In genomic region chr4:127419786-127420120, GRCm38 (mm10) we compare ENCODE assay signal across 8 mouse cellular contexts.
A peak's percentile ranks its signal among the peaks of the same experiment; 100 is the strongest.
DNase-seq lines count a peak whose midpoint lies in the region; ATAC-seq lines count a peak whose summit lies in the region.
"Had no signal": no experiment of that assay in that cellular context is flagged by ENCODE, and none has a peak within 500 bp of the region (broad histone marks: within the 10 kb centered on the region; RNA-seq: fewer than 3 reads in every experiment).

No protein-coding gene starts in this region.

- no peak overlapping the region for H3K4me3 ChIP-seq in limb, embryonic 12.5 days (replicated peaks)
- no peak overlapping the region for H3K4me3 ChIP-seq in limb, embryonic 10.5 days
- H3K4me3 ChIP-seq in forebrain, embryonic 16.5 days (replicated peaks; ENCODE audit: low read length) = no peak overlapping the region
- no peak overlapping the region for H3K4me3 ChIP-seq in intestine, embryonic 15.5 days (replicated peaks)
- no peak overlapping the region for H3K4me3 ChIP-seq in neural tube, embryonic 15.5 days (replicated peaks)

- no peaks in the 10 kb centered on the region for H3K9me3 ChIP-seq in limb, embryonic 12.5 days
- no peaks in the 10 kb centered on the region for H3K9me3 ChIP-seq in limb, embryonic 10.5 days (replicated peaks)
- no peaks in the 10 kb centered on the region for H3K9me3 ChIP-seq in forebrain, embryonic 16.5 days (ENCODE audit: control insufficient read depth, low read length)
- H3K9me3 ChIP-seq in intestine, embryonic 15.5 days = no peaks in the 10 kb centered on the region
- no peaks in the 10 kb centered on the region for H3K9me3 ChIP-seq in neural tube, embryonic 15.5 days (replicated peaks)

- no peak for DNase-seq in limb, embryonic 10.5 days (ENCODE audit: low spot score)
- DNase-seq in left cerebral cortex, postnatal 25 days (ENCODE audit: low spot score in 2 of 2) = no peak
- no peak for DNase-seq in thymus, postnatal 14 days

- no peak overlapping the region for H3K9ac ChIP-seq in limb, embryonic 12.5 days (replicated peaks)
- H3K9ac ChIP-seq in forebrain, embryonic 16.5 days (replicated peaks; ENCODE audit: low read depth, low read length) = peak overlapping the region; percentile 31
- H3K9ac ChIP-seq in intestine, embryonic 15.5 days = no peak overlapping the region
- no peak overlapping the region for H3K9ac ChIP-seq in neural tube, embryonic 15.5 days (replicated peaks)

- WGBS in limb, embryonic 12.5 days = 52% methylated on average over 8 of the region's 8 CpGs
- 50% methylated on average over 8 of the region's 8 CpGs for WGBS in limb, embryonic 10.5 days
- whole genome bisulfite sequencing in forebrain, embryonic 16.5 days = 28% methylated on average over 8 of the region's 8 CpGs
- WGBS in intestine, embryonic 15.5 days = 24% methylated on average over 8 of the region's 8 CpGs
- 14% methylated on average over 8 of the region's 8 CpGs for WGBS in neural tube, embryonic 15.5 days

- intact Hi-C loops in left cerebral cortex, postnatal 25 days (cut with DNase I) = loop anchor here (10.0 kb wide), 1 partner anchor 145 kb away; no protein-coding TSS in a partner anchor

- ATAC-seq in limb, embryonic 12.5 days (ENCODE audit: insufficient number of reproducible peaks, insufficient read depth, low FRiP score, low TSS enrichment, low read depth) = no peak
- no peak for ATAC-seq in forebrain, embryonic 16.5 days
- ATAC-seq in intestine, embryonic 15.5 days = 0 out of 2 replicates have a peak, but pooled peaks have one; percentile 3
- ATAC-seq in neural tube, embryonic 15.5 days (ENCODE audit: low FRiP score) = no peak

- H3K4me1 ChIP-seq in limb, embryonic 12.5 days (replicated peaks) = peaks cover 22% of the 10 kb centered on the region
- peaks cover 30% of the 10 kb centered on the region for H3K4me1 ChIP-seq in limb, embryonic 10.5 days
- peaks cover 40% of the 10 kb centered on the region for H3K4me1 ChIP-seq in forebrain, embryonic 16.5 days (replicated peaks; ENCODE audit: control insufficient read depth, insufficient read depth, low read length)
- H3K4me1 ChIP-seq in intestine, embryonic 15.5 days (replicated peaks) = peaks cover 40% of the 10 kb centered on the region
- H3K4me1 ChIP-seq in neural tube, embryonic 15.5 days = peaks cover 39% of the 10 kb centered on the region

- H3K27ac ChIP-seq in limb, embryonic 12.5 days = no peak overlapping the region
- H3K27ac ChIP-seq in limb, embryonic 10.5 days = no peak overlapping the region
- H3K27ac ChIP-seq in forebrain, embryonic 16.5 days (ENCODE audit: low read length) = peak overlapping the region; percentile 69
- H3K27ac ChIP-seq in intestine, embryonic 15.5 days = 0 out of 2 replicates have a peak overlapping the region, but pooled peaks have one; percentile 48
- H3K27ac ChIP-seq in neural tube, embryonic 15.5 days (replicated peaks) = peak overlapping the region; percentile 75

- H3K36me3 ChIP-seq in limb, embryonic 12.5 days = no peaks in the 10 kb centered on the region
- H3K36me3 ChIP-seq in limb, embryonic 10.5 days = no peaks in the 10 kb centered on the region
- no peaks in the 10 kb centered on the region for H3K36me3 ChIP-seq in forebrain, embryonic 16.5 days (ENCODE audit: control insufficient read depth, insufficient read depth)
- H3K36me3 ChIP-seq in intestine, embryonic 15.5 days = no peaks in the 10 kb centered on the region
- H3K36me3 ChIP-seq in neural tube, embryonic 15.5 days = no peaks in the 10 kb centered on the region

- H3K4me2 ChIP-seq in limb, embryonic 12.5 days = 0 out of 2 replicates have a peak overlapping the region, but pooled peaks have one; percentile 26
- H3K4me2 ChIP-seq in forebrain, embryonic 16.5 days (ENCODE audit: low read length) = peak overlapping the region; percentile 31; the same call in 1 of the 2 replicates
- peak overlapping the region; percentile 35 for H3K4me2 ChIP-seq in intestine, embryonic 15.5 days (replicated peaks)
- peak overlapping the region; percentile 29 for H3K4me2 ChIP-seq in neural tube, embryonic 15.5 days
- H3K4me2 ChIP-seq: liver, embryonic 11.5 days had no signal

- peaks cover 27% of the 10 kb centered on the region for H3K27me3 ChIP-seq in limb, embryonic 12.5 days
- peaks cover 26% of the 10 kb centered on the region; the same call in 1 of the 2 replicates for H3K27me3 ChIP-seq in limb, embryonic 10.5 days (ENCODE audit: low read depth, poor library complexity, severe bottlenecking)
- no peaks in the 10 kb centered on the region for H3K27me3 ChIP-seq in forebrain, embryonic 16.5 days (replicated peaks; ENCODE audit: control insufficient read depth, insufficient read depth, low read length)
- no peaks in the 10 kb centered on the region for H3K27me3 ChIP-seq in intestine, embryonic 15.5 days (replicated peaks)
- H3K27me3 ChIP-seq in neural tube, embryonic 15.5 days (replicated peaks) = no peaks in the 10 kb centered on the region

Comparison
In these comparisons a context has a peak if more than half of its experiments do, and no peak if none do; other contexts are left out.
1. H3K27ac ChIP-seq: peak in forebrain, embryonic 16.5 days (single experiment), intestine, embryonic 15.5 days (single experiment) and neural tube, embryonic 15.5 days (single experiment); none in limb, embryonic 12.5 days (single experiment) and limb, embryonic 10.5 days (single experiment).
2. Peak in every context shown above with its lines, with median percentiles within 50 percentile points of each other: H3K4me2 ChIP-seq.